Mouse (Mus musculus): Measurements from ENCODE around the gene Synrg.

The Synrg gene

GRCm38 (mm10) chr11:83981338-83981737 lies 17.1 kb downstream of the Synrg start:
- DNase-seq (ENCODE audit: low read depth, low spot score), result no peak

DNA sequence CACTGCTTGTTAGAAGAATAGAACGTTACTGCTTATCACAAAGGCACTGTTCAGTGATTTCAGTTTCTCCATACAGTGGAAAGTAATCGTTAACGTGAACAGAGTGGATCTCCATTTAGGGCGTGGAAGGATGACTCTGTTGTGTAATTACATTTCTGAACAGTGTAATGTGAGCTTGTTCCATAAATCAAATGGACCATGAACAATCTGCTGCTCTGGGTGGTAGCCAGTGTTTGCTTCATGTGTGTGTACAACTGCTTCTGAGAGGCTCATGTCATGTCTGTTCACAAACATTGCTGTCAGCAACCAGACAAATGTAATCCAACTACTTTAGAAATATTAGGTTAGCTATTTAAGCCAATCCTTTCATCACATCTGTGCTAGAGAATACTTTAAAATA lies 27.5 kb downstream of the Synrg start:
- no peak for DNase-seq (ENCODE audit: low read depth, low spot score)

- DNase-seq (ENCODE audit: low read depth, low spot score), result no peak
These were observed 29.2 kb downstream of the Synrg start for GRCm38 (mm10) chr11:83993428-83993827.

DNA sequence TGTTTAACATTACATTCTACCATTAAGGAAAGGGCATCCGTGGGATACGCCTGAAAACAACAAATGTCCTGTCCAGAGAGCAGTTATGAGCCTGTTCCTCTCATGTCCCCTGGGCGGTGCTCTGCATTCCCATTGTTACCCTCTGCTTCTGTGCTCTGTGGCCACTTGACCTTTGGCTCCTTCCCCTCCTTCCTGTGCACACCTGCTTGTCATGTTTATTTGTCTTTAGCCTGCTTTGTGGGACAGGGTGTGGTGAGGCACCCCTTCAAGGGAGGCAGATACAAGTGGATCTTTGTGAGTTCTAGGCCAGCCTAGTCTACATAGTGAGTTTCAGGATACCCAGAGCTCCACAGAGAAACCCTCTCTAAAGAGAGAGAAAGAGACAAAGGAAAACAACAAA lies 30.3 kb downstream of the Synrg start:
- peak; percentile 79 for DNase-seq (ENCODE audit: low read depth, low spot score)

GRCm38 (mm10) chr11:83995535-83995950 lies 31.3 kb downstream of the Synrg start:
- DNase-seq (ENCODE audit: low read depth, low spot score), result no peak

- no peak for DNase-seq (ENCODE audit: low read depth, low spot score)
These were observed 33.1 kb downstream of the Synrg start for GRCm38 (mm10) chr11:83997171-83997868.

GRCm38 (mm10) chr11:83998993-83999392 lies 34.8 kb downstream of the Synrg start:
- DNase-seq (ENCODE audit: low read depth, low spot score), result no peak

- no peak for DNase-seq (ENCODE audit: low read depth, low spot score)
These were observed 35.2 kb downstream of the Synrg start for GRCm38 (mm10) chr11:83999411-83999915.

- DNase-seq (ENCODE audit: low read depth, low spot score), result peak; percentile 56
These were observed 37.0 kb downstream of the Synrg start for GRCm38 (mm10) chr11:84001257-84001656.

DNA sequence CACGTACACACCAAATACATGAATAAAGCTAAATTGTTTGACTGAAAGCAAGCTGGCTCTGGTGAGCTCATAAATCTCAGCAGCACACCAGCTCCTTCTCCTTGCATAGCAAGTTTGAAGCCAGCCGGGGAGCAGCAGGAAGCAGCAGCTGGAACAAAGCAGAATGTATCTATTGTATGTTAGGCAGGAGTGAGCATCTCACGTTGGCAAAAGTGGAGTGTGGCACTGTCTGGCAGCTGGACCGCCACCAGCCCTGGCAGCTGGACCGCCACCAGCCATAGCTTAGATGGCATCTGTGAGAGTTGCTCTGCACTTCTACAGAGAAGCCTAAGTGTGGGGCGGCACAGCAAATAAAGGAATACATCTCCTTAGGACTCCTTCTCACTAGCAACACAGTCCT lies 39.8 kb downstream of the Synrg start:
- no peak for DNase-seq (ENCODE audit: low read depth, low spot score)

- peak; percentile 39 for DNase-seq (ENCODE audit: low read depth, low spot score)
These were observed 44.8 kb downstream of the Synrg start for GRCm38 (mm10) chr11:84009001-84009400.

DNA sequence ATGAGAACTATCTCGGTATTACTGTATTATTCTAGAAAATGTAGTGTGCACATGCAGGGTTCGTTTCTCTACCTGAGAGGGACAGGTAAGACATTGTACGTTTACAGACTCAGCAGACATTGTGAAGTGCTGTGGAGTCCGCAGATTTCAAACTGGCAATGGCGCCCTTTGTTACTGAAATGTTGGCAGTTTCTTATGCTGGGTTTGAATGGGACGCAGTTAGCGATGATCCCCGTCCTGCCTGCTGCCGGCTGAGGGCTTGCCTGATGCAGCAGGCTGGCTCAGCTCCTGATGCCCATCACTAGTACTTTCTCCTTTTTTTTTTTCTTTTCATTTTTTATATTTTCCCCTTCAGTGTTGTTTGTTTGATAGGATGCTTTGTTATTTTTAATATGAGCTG lies 46.2 kb downstream of the Synrg start:
- no peak for DNase-seq (ENCODE audit: low read depth, low spot score)

DNA sequence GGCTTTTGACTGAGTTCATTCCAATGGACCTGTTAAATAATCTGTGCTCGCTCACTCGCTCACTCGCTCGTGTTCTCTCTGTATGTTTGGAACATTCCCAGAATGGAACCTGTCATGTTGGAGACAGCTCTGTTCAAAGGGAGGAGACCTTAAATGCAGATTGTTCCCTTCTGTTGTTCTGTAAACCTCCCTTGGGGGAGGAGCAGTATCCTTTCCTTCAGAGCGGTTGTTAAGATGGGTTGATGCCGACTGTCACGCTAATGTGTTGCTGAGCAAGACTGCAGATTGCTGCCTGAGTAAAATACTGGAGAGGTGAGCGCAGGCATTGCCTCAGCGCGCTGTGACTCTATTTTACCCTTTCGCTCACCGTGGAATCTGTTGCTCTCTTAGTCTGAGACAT lies 46.8 kb downstream of the Synrg start:
- peak; percentile 36 for DNase-seq (ENCODE audit: low read depth, low spot score)

DNA sequence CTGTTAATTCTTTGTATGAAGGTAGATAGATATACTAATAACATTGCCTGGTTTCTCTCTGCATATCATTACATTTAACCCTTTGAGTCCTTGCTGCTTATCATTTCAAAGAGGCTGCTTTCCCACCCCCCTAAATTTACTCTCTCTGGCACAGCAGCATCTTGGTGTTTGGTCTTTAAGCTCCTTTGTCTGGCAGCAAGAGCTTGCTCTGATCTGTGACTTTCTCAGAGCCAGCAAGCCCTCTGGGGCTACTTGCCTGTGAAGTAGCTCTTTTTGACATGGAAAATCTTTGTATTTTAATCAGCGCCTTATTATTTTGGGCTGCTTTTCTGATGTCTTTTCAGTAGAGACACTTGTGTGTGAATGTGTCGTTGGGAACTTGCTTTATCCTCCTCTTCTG lies 47.3 kb downstream of the Synrg start:
- no peak for DNase-seq (ENCODE audit: low read depth, low spot score)

DNA sequence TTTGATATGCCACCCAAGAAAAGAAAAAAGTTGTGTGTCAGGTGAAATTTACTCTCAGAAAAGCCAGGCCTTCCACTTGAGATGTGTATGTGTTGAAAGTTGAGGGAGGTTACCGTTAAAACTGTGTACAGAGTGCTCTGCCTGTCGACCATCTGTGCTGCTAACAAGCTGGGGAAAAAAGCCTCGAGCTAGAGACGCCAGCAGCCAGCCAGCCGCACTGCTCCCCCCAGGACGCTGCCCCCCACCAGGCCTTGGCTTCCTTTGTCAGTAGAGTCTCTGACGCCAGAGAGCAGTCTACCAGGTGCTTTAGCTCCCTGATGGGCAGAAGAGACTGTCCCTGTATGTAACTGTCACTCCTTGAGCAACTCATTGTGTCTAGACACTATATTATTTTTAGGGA lies 48.9 kb downstream of the Synrg start:
- no peak for DNase-seq (ENCODE audit: low read depth, low spot score)

- no peak for DNase-seq (ENCODE audit: low read depth, low spot score)
These were observed 52.0 kb downstream of the Synrg start for GRCm38 (mm10) chr11:84016147-84016809.

DNA sequence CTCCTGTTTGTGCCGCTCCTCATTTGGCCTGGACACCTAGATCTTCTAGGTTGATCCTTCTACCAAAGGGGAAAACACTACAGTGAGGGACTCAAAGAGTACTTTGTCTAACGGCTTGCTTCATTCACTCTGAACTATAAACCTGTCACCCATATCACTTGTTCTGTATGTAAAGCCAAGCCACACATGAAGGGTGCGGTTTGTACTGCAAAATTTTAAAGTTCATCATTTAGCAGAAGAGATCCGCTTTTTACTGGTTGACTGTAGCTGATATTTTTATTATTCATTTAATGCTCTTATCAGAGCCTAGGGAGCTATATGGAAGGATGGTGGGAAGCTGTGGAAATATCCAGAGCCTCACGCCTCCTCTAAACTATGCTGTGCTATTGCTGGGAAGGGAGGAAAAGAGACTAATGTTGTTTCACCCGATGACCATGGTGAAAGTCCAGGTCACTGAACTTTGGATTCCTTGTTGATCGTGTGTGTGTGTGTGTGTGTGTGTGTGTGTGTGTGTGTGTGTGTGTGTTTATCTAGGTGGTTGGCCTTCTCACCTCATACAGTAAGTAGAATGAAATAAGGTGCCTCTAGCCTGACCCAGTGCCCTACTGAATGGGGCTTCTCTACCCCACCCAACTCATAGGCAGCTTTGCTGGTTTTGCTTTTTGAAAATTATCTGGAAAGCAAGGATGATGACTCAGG lies 52.7 kb downstream of the Synrg start:
- DNase-seq (ENCODE audit: low read depth, low spot score), result no peak

- DNase-seq (ENCODE audit: low read depth, low spot score), result no peak
These were observed 63.0 kb downstream of the Synrg start for GRCm38 (mm10) chr11:84027231-84027630.

DNA sequence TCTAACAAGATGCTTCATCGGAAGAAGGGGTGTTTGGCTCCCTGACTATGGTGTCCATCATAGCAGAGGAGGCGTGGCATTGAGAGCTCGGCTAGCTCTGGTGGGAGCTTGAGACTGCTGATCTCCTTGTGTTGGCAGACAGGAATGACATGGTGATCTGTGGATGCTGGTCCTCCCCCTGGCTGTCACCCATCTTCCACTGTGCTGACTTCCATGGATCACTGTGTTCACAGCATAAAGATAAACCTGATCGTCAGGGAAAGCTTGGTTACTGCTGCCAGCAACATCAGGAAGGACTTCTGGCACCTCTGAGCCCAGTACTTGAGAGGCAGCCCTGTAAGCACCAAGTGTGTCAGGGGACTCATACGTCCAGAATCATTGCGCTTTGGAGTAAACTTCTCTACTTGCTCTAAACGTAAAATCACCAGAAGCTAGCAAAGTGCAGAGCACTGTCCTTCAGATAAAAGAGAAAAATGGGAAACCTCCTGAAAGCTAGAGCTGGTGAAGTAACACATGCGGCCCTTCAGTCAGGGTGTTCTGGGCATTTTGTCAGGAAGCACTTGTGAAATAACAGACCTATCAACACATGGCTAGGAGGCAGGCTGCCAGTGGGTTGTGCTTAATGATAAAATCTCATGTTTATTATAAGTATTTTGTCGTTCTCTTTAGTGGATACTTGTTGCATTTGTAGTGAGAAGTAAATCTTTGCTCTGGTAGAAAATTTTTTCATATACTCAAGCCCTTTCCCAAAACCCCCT lies 64.2 kb downstream of the Synrg start:
- DNase-seq (ENCODE audit: low read depth, low spot score), result no peak

- DNase-seq (ENCODE audit: low read depth, low spot score), result peak; percentile 55
These were observed 67.7 kb downstream of the Synrg start for GRCm38 (mm10) chr11:84031971-84032370.

DNA sequence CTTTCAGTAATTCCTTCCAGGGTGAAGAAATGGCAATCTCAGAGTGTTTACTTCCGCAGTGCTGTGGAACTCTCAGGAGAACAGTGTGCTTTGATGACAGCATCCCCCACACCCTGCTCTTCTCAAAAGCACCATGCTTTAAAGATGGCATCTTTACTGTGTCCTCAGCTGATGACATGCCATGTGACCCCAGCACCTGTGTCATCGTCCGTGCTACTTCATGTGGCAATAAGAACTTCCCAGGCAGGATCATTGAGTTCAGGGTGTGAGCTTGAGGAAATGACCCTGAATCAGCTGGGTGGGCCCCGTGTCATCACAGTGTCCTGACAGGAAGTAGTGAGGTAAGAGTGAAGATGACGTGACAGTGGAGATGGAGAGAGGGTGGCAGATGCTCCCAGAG lies 68.3 kb downstream of the Synrg start:
- no peak for DNase-seq (ENCODE audit: low read depth, low spot score)

DNA sequence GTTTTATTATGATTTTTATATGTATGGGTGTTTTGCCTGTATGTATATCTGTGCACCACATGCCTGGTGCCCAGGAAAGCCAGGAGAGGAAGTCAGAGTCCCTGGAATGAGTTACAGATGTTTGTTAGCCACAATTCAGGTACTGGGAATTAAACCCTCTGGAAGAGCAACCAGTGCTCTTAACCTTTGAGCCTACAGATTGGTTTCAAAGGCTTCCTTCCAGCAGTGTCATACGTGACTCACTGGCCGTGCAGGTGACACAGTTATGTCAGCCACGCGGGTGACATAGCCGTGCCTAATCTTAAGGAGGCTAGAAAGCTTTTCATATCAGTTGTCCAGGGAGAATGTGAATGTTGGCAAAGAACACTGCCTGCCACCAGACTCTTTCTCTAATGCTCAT lies 69.4 kb downstream of the Synrg start:
- no peak for DNase-seq (ENCODE audit: low read depth, low spot score)
